In the genomic region with DNA sequence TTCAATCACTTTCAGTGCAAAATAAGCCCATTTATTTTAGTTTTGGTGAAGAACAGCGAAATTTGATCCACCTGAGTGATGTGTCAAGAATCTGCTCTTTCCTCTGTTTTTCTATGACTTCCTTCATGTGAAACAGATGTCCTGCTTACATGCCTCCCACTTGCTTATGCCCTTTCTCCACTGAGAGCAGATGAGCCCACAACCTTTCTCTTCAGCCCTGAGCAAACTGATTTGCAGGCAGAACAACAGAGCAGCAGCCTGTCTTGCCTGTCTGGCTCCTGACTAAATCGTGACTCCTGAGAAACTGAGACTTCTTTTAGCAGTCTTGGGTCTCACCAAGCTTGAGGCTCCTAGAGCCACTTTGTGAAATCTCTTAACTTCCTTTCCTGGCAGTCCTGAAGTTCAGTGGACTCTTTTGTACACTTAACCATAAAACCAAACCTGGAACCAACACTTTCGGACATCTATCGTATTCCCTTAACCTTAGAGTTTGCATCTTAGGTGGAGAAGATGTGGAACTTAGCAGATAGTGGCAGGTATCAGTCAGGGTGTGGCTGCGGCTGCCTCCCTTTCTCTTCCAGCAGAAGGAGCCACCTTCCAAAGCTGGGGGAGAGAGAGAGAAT, we compare ENCODE assay signal across 8 mouse cellular contexts. TPM values are rescaled to one million over a fixed set of nuclear protein-coding genes. Genes with fewer than 3 reads are reported as not detected.
DNase-seq lines count a peak whose midpoint lies in the region; ATAC-seq and TF ChIP-seq lines count a peak whose summit lies in the region.

No protein-coding gene starts in this region.

- intact Hi-C loops in heart, postnatal 14 days (cut with DNase I) = no loop called here

- no peaks in the 10 kb centered on the region for H3K27me3 ChIP-seq in heart, embryonic 11.5 days (ENCODE audit: control insufficient read depth, insufficient read depth, low read length)
- no peaks in the 10 kb centered on the region for H3K27me3 ChIP-seq in C2C12 (ENCODE audit: control insufficient read depth, insufficient read depth, insufficient read length)
- H3K27me3 ChIP-seq in forebrain, embryonic 12.5 days = peaks cover 3% of the 10 kb centered on the region; the same call in 1 of the 2 replicates
- peaks cover 36% of the 10 kb centered on the region for H3K27me3 ChIP-seq in liver, embryonic 15.5 days

- H3K4me1 ChIP-seq in heart, embryonic 11.5 days (ENCODE audit: control insufficient read depth, insufficient read depth, low read length) = no peaks in the 10 kb centered on the region
- H3K4me1 ChIP-seq in forebrain, embryonic 12.5 days = peaks cover 18% of the 10 kb centered on the region
- no peaks in the 10 kb centered on the region for H3K4me1 ChIP-seq in liver, embryonic 15.5 days (replicated peaks)

- 15% methylated on average over 5 of the region's 5 CpGs for WGBS in heart, embryonic 11.5 days (ENCODE audit: insufficient replicate concordance)
- 23% methylated on average over 5 of the region's 5 CpGs for WGBS in forebrain, embryonic 12.5 days
- 16% methylated on average over 5 of the region's 5 CpGs for WGBS in liver, embryonic 15.5 days (ENCODE audit: insufficient replicate concordance)

- no peaks in the 10 kb centered on the region for H3K79me3 ChIP-seq in C2C12 (ENCODE audit: low read depth)

- no peak for TF ChIP-seq CTCF in C2C12 (IDR thresholded peaks at IDR 0.05; ENCODE audit: control insufficient read depth, insufficient read depth, insufficient read length)

- H3K4me2 ChIP-seq in heart, embryonic 11.5 days = peak overlapping the region; percentile 98
- peak overlapping the region; percentile 88 for H3K4me2 ChIP-seq in forebrain, embryonic 12.5 days
- 0 out of 2 replicates have a peak overlapping the region, but pooled peaks have one; percentile 63 for H3K4me2 ChIP-seq in liver, embryonic 15.5 days

- H3ac ChIP-seq in C2C12 (ENCODE audit: control insufficient read depth, insufficient read length, low read depth) = no peak overlapping the region

- ATAC-seq in heart, embryonic 11.5 days (replicated peaks; ENCODE audit: insufficient number of reproducible peaks, low FRiP score, low TSS enrichment) = no peak
- ATAC-seq in forebrain, embryonic 12.5 days (ENCODE audit: low FRiP score) = peak; percentile 11; the same call in 1 of the 2 replicates
- ATAC-seq in liver, embryonic 15.5 days (ENCODE audit: insufficient read depth) = no peak

- no peaks in the 10 kb centered on the region for H3K36me3 ChIP-seq in heart, embryonic 11.5 days (ENCODE audit: control insufficient read depth, insufficient read depth, low read length)
- H3K36me3 ChIP-seq in C2C12 (ENCODE audit: control insufficient read depth, insufficient read depth) = no peaks in the 10 kb centered on the region
- H3K36me3 ChIP-seq in forebrain, embryonic 12.5 days (replicated peaks) = no peaks in the 10 kb centered on the region
- H3K36me3 ChIP-seq in liver, embryonic 15.5 days (replicated peaks) = no peaks in the 10 kb centered on the region

- H3K27ac ChIP-seq in heart, embryonic 11.5 days (ENCODE audit: low read depth, low read length) = no peak overlapping the region
- no peak overlapping the region for H3K27ac ChIP-seq in forebrain, embryonic 12.5 days
- no peak overlapping the region for H3K27ac ChIP-seq in liver, embryonic 15.5 days (replicated peaks)

- DNase-seq in heart, postnatal 14 days = no peak
- DNase-seq in thymus, postnatal 25 days = no peak
- DNase-seq in gastrocnemius, adult 8-10 months (ENCODE audit: low spot score in 2 of 2) = no peak
- no peak for DNase-seq in layer of hippocampus, adult 11-12 months (ENCODE audit: low spot score)

- H3K79me2 ChIP-seq in C2C12 (ENCODE audit: control insufficient read depth, insufficient read depth) = peaks cover 9% of the 10 kb centered on the region

- H3K9ac ChIP-seq in heart, embryonic 11.5 days (ENCODE audit: low read depth, low read length) = peak overlapping the region; percentile 66; the same call in 1 of the 2 replicates
- peak overlapping the region; percentile 84 for H3K9ac ChIP-seq in forebrain, embryonic 12.5 days
- H3K9ac ChIP-seq in liver, embryonic 15.5 days = no peak overlapping the region

- H3K9me3 ChIP-seq in heart, embryonic 11.5 days (replicated peaks; ENCODE audit: control insufficient read depth, low read length) = no peaks in the 10 kb centered on the region
- H3K9me3 ChIP-seq in forebrain, embryonic 12.5 days = no peaks in the 10 kb centered on the region
- H3K9me3 ChIP-seq in liver, embryonic 15.5 days (replicated peaks) = no peaks in the 10 kb centered on the region

- peak overlapping the region; percentile 55 for H3K4me3 ChIP-seq in heart, embryonic 11.5 days (ENCODE audit: low read depth, low read length)
- peak overlapping the region; percentile 55 for H3K4me3 ChIP-seq in C2C12 (ENCODE audit: insufficient read depth, poor library complexity, severe bottlenecking)
- peak overlapping the region; percentile 65 for H3K4me3 ChIP-seq in forebrain, embryonic 12.5 days (replicated peaks)
- H3K4me3 ChIP-seq in liver, embryonic 15.5 days (replicated peaks) = no peak overlapping the region

TF ChIP-seq in C2C12, 6 proteins besides CTCF, POLR2A, EP300 and RAD21:
- no peak for TF ChIP-seq MYOG (IDR thresholded peaks at IDR 0.05; ENCODE audit: control insufficient read depth, extremely low read depth, insufficient read length)
- TF ChIP-seq FOSL1 (IDR thresholded peaks at IDR 0.05; ENCODE audit: insufficient read depth, low read length, poor library complexity, severe bottlenecking) = no peak
- TF ChIP-seq USF1 (IDR thresholded peaks at IDR 0.05; ENCODE audit: low read depth) = no peak
- TF ChIP-seq MAX (IDR thresholded peaks at IDR 0.05) = no peak
- no peak for TF ChIP-seq CEBPB (IDR thresholded peaks at IDR 0.05; ENCODE audit: low read depth)
- TF ChIP-seq MYOD1 (IDR thresholded peaks at IDR 0.05; ENCODE audit: control insufficient read depth, insufficient read length, low read depth) = no peak

RNA-seq across cellular contexts. Expression of gene Edil3, which starts 0.5 kb away (rescaled TPM):
- polyA plus RNA-seq in heart, embryonic 11.5 days (2014; fragmentation: Nextera tagmentation; extraction: Ambion mirVana) = 15.1 and 20.3 TPM in 2 replicates
- under 1 TPM; 0.15 to 0.22 TPM for total RNA-seq in heart, postnatal 14 days (2021)
- polyA plus RNA-seq in C2C12 (2012; fragmentation: generic; extraction: Trizol) = 3.0 TPM
- polyA plus RNA-seq in forebrain, embryonic 12.5 days (2016; fragmentation: Nextera tagmentation; extraction: Ambion mirVana) = 34.9 and 38.9 TPM in 2 replicates
- polyA plus RNA-seq in liver, embryonic 15.5 days (2015; fragmentation: Nextera tagmentation; extraction: Ambion mirVana) = 0.17 and 0.25 TPM in 2 replicates
- under 1 TPM; 0.35 to 0.74 (median 0.40) TPM for total RNA-seq in gastrocnemius, adult 8-10 months (2022)
